Mouse (Mus musculus) kidney, adult 2 months (tissue): Measurements from ENCODE around the gene Btbd17.

Experiments
- CTCF ChIP-seq: fragments of 200-500 bp; conservative IDR thresholded peaks from 2 replicates; pipeline ENCODE4 v1.5.1; 2011; ENCODE audit warnings: low read depth, mild to moderate bottlenecking, control low read depth, low read length, moderate library complexity, mixed read lengths; ENCODE audit not compliant: insufficient read depth, insufficient read length
- POLR2A ChIP-seq: fragments of 200-500 bp; IDR thresholded peaks from one replicate; pipeline ENCODE4 v1.6.1; 2011; ENCODE audit warnings: low read depth, low read length, control low read depth

- TF ChIP-seq POLR2A (no peak), CTCF (peak; percentile 81)
Measured at GRCm38 (mm10) chr11:114789061-114789714, 6.6 kb downstream of the Btbd17 start.
